20 mouse cellular contexts compared by ENCODE assay signal in genomic region chr8:8486866-8487265, GRCm38 (mm10).
DNase-seq lines count a peak whose midpoint lies in the region; ATAC-seq lines count a peak whose summit lies in the region.
"Had no signal": no experiment of that assay in that cellular context is flagged by ENCODE, and none has a peak within 500 bp of the region (broad histone marks: within the 10 kb centered on the region; RNA-seq: fewer than 3 reads in every experiment).

No protein-coding gene starts in this region.

- intact Hi-C loops in left cerebral cortex, postnatal 14 days (cut with DNase I): no loop called here

- H3K4me1 ChIP-seq in forebrain, embryonic 15.5 days: peaks cover 50% of the 10 kb centered on the region
- H3K4me1 ChIP-seq in forebrain, embryonic 13.5 days: peaks cover 55% of the 10 kb centered on the region
- H3K4me1 ChIP-seq in kidney, embryonic 16.5 days (ENCODE audit: insufficient read depth, low read length): peaks cover 27% of the 10 kb centered on the region

- DNase-seq in left cerebral cortex, adult 18-20 months (ENCODE audit: low spot score in 2 of 2): peak; percentile 27 to 44
- no peak for DNase-seq in left cerebral cortex, postnatal 14 days (ENCODE audit: low spot score in 2 of 2)
- DNase-seq in brain, adult 2 months (ENCODE audit: low read depth, low spot score): peak; percentile 75
- DNase-seq in layer of hippocampus, postnatal 14 days (ENCODE audit: low spot score in 2 of 2): peak; percentile 46 to 83
- DNase-seq: cerebellum, adult 18-20 months; gastrocnemius, adult 2 months; heart, adult 18-20 months; thymus, postnatal 14 days had no signal

- no peak overlapping the region for H3K4me3 ChIP-seq in forebrain, embryonic 15.5 days
- no peak overlapping the region for H3K4me3 ChIP-seq in forebrain, embryonic 13.5 days
- no peak overlapping the region for H3K4me3 ChIP-seq in kidney, embryonic 16.5 days (ENCODE audit: low read length)
- H3K4me3 ChIP-seq: embryonic facial prominence, embryonic 13.5 days; gastrocnemius, adult 2 months; hindbrain, embryonic 12.5 days; intestine, embryonic 15.5 days; limb, embryonic 13.5 days; midbrain, embryonic 15.5 days had no signal

- no peak for ATAC-seq in forebrain, embryonic 15.5 days (replicated peaks)
- no peak for ATAC-seq in forebrain, embryonic 13.5 days
- ATAC-seq in kidney, embryonic 16.5 days (ENCODE audit: low FRiP score, low TSS enrichment): no peak
- no peak for ATAC-seq in activated CD4-positive, CD25-positive, alpha-beta regulatory T cell, adult 4 months
- ATAC-seq: midbrain, embryonic 15.5 days had no signal

- WGBS in forebrain, embryonic 15.5 days: 28% methylated on average over 3 of the region's 3 CpGs
- 54% methylated on average over 3 of the region's 3 CpGs for WGBS in forebrain, embryonic 13.5 days
- 72% methylated on average over 3 of the region's 3 CpGs for WGBS in kidney, embryonic 16.5 days

- H3K36me3 ChIP-seq in forebrain, embryonic 15.5 days: no peaks in the 10 kb centered on the region
- H3K36me3 ChIP-seq in forebrain, embryonic 13.5 days (ENCODE audit: poor library complexity, severe bottlenecking): no peaks in the 10 kb centered on the region
- no peaks in the 10 kb centered on the region for H3K36me3 ChIP-seq in kidney, embryonic 16.5 days (ENCODE audit: insufficient read depth, low read length)
- H3K36me3 ChIP-seq: embryonic facial prominence, embryonic 13.5 days; hindbrain, embryonic 12.5 days; intestine, embryonic 15.5 days; limb, embryonic 13.5 days; midbrain, embryonic 15.5 days had no signal

- no peak overlapping the region for H3K4me2 ChIP-seq in forebrain, embryonic 15.5 days (replicated peaks)
- no peak overlapping the region for H3K4me2 ChIP-seq in forebrain, embryonic 13.5 days
- H3K4me2 ChIP-seq in kidney, embryonic 16.5 days (replicated peaks; ENCODE audit: low read depth, low read length): no peak overlapping the region
- H3K4me2 ChIP-seq: embryonic facial prominence, embryonic 13.5 days; hindbrain, embryonic 12.5 days; intestine, embryonic 15.5 days; limb, embryonic 13.5 days; midbrain, embryonic 15.5 days had no signal

- peak overlapping the region; percentile 19; the same call in 1 of the 2 replicates for H3K27ac ChIP-seq in forebrain, embryonic 15.5 days (replicated peaks)
- H3K27ac ChIP-seq in forebrain, embryonic 13.5 days: no peak overlapping the region
- H3K27ac ChIP-seq in kidney, embryonic 16.5 days (ENCODE audit: low read length): no peak overlapping the region
- H3K27ac ChIP-seq: embryonic facial prominence, embryonic 13.5 days; gastrocnemius, adult 2 months; hindbrain, embryonic 12.5 days; intestine, embryonic 15.5 days; kidney, postnatal 0 days; limb, embryonic 13.5 days; liver, embryonic 14.5 days; midbrain, embryonic 15.5 days; stomach, postnatal 0 days had no signal

- no peak overlapping the region for H3K9ac ChIP-seq in forebrain, embryonic 15.5 days (replicated peaks)
- no peak overlapping the region for H3K9ac ChIP-seq in forebrain, embryonic 13.5 days
- no peak overlapping the region for H3K9ac ChIP-seq in kidney, embryonic 16.5 days (replicated peaks; ENCODE audit: low read length)
- H3K9ac ChIP-seq: embryonic facial prominence, embryonic 13.5 days; hindbrain, embryonic 12.5 days; intestine, embryonic 15.5 days; limb, embryonic 13.5 days; liver, embryonic 14.5 days; midbrain, embryonic 15.5 days had no signal

- no peaks in the 10 kb centered on the region for H3K9me3 ChIP-seq in forebrain, embryonic 15.5 days
- H3K9me3 ChIP-seq in forebrain, embryonic 13.5 days (replicated peaks): no peaks in the 10 kb centered on the region
- no peaks in the 10 kb centered on the region for H3K9me3 ChIP-seq in kidney, embryonic 16.5 days (ENCODE audit: low read length)
- H3K9me3 ChIP-seq: embryonic facial prominence, embryonic 13.5 days; hindbrain, embryonic 12.5 days; intestine, embryonic 15.5 days; limb, embryonic 13.5 days; midbrain, embryonic 15.5 days had no signal

- H3K27me3 ChIP-seq in forebrain, embryonic 15.5 days: no peaks in the 10 kb centered on the region
- H3K27me3 ChIP-seq in forebrain, embryonic 13.5 days: peaks cover 6% of the 10 kb centered on the region; the same call in 1 of the 2 replicates
- H3K27me3 ChIP-seq in kidney, embryonic 16.5 days (ENCODE audit: insufficient read depth, low read length): peaks cover 5% of the 10 kb centered on the region
- H3K27me3 ChIP-seq: intestine, embryonic 15.5 days had no signal

Comparison
In these comparisons a context has a peak if more than half of its experiments do, and no peak if none do; other contexts are left out.
1. DNase-seq: peak in left cerebral cortex, adult 18-20 months (2 of 2), brain, adult 2 months (single experiment) and layer of hippocampus, postnatal 14 days (2 of 2); none in left cerebral cortex, postnatal 14 days (0 of 2).